Mouse (Mus musculus) thymus, postnatal 0 days (tissue): ENCODE data around the gene Plscr3. TPM values are rescaled to one million over a fixed set of nuclear protein-coding genes. Genes with fewer than 3 reads are reported as not detected.

ENCODE experiments used
- DNase-seq: peaks from one replicate; pipeline ENCODE4 v3.0.0-alpha.2; 2015; ENCODE audit warnings: low spot score
- polyA plus RNA-seq: library from polyadenylated mRNA; unstranded; fragments of >200 nt; fragmentation: Nextera tagmentation; extraction: Ambion mirVana; gene quantifications from 2 replicates; pipeline ENCODE4 v1.2.1, GENCODE M21; 2015

The Plscr3 gene
- polyA plus RNA-seq, 1 experiment from 2014 or later: 68.4 TPM

- no peak for DNase-seq
These were observed 18.1 kb downstream of the Plscr3 start for GRCm38 (mm10) chr11:69864138-69864860.

GRCm38 (mm10) chr11:69865561-69865960 is 19.4 kb downstream of the Plscr3 start:
- no peak for DNase-seq

GRCm38 (mm10) chr11:69867335-69867734 is 21.2 kb downstream of the Plscr3 start:
- no peak for DNase-seq

- DNase-seq: no peak
These were observed 24.3 kb downstream of the Plscr3 start for GRCm38 (mm10) chr11:69870289-69871069.

GRCm38 (mm10) chr11:69871822-69872221 is 25.6 kb downstream of the Plscr3 start:
- DNase-seq: no peak

GRCm38 (mm10) chr11:69872451-69872850 is 26.3 kb downstream of the Plscr3 start:
- no peak for DNase-seq

- DNase-seq: no peak
These were observed 30.0 kb downstream of the Plscr3 start for GRCm38 (mm10) chr11:69876186-69876585.

- DNase-seq: peak; percentile 95
These were observed 30.7 kb downstream of the Plscr3 start for GRCm38 (mm10) chr11:69876867-69877266.

GRCm38 (mm10) chr11:69877878-69878277 is 31.7 kb downstream of the Plscr3 start, which contains the start of gene Tmem95:
Tmem95 (minus strand) TSS chr11:69878018.
- DNase-seq: no peak

GRCm38 (mm10) chr11:69878399-69878798 is 32.2 kb downstream of the Plscr3 start:
- DNase-seq: no peak

GRCm38 (mm10) chr11:69878952-69879351 is 32.8 kb downstream of the Plscr3 start:
- no peak for DNase-seq

- DNase-seq: no peak
These were observed 33.5 kb downstream of the Plscr3 start for GRCm38 (mm10) chr11:69879711-69880110.

- peak; percentile 58 for DNase-seq
These were observed 34.3 kb downstream of the Plscr3 start for GRCm38 (mm10) chr11:69880506-69880852.

GRCm38 (mm10) chr11:69880853-69881603 is 34.9 kb downstream of the Plscr3 start, which contains the start of gene Kctd11:
Kctd11 (minus strand) TSS chr11:69881406.
- peak; percentile 80 for DNase-seq

GRCm38 (mm10) chr11:69881787-69882670 is 35.9 kb downstream of the Plscr3 start:
- DNase-seq: no peak

GRCm38 (mm10) chr11:69883066-69883465 is 36.9 kb downstream of the Plscr3 start:
- peak; percentile 59 for DNase-seq

- no peak for DNase-seq
These were observed 37.5 kb downstream of the Plscr3 start for GRCm38 (mm10) chr11:69883527-69884151.

GRCm38 (mm10) chr11:69884240-69884639 is 38.1 kb downstream of the Plscr3 start:
- DNase-seq: no peak

GRCm38 (mm10) chr11:69884663-69885062 is 38.5 kb downstream of the Plscr3 start:
- DNase-seq: no peak

- no peak for DNase-seq
These were observed 40.9 kb downstream of the Plscr3 start for GRCm38 (mm10) chr11:69886907-69887635.
